Mouse (Mus musculus) heart, postnatal 4 days (tissue): Measurements from ENCODE around the gene Tmem233. TPM values are rescaled to one million over a fixed set of nuclear protein-coding genes. Genes with fewer than 3 reads are reported as not detected.

Experiments used
- DNase-seq: peaks from one replicate; pipeline ENCODE4 v3.0.0; 2021
- total RNA-seq, 2 experiments: library from RNA; stranded (reverse); gene quantifications; 2 replicates each; pipeline ENCODE4 v1.2.3; 2021

Gene Tmem233
- total RNA-seq, 2 experiments from 2014 or later: not detected

GRCm38 (mm10) chr5:116003825-116004224 is 79.2 kb downstream of the Tmem233 start:
- no peak for DNase-seq

- no peak for DNase-seq
These were observed 79.9 kb downstream of the Tmem233 start for GRCm38 (mm10) chr5:116003154-116003553.

GRCm38 (mm10) chr5:115997376-115997775 is 85.7 kb downstream of the Tmem233 start:
- DNase-seq: no peak

GRCm38 (mm10) chr5:115994101-115994500 is 88.9 kb downstream of the Tmem233 start:
- DNase-seq: no peak

GRCm38 (mm10) chr5:115991717-115992116 is 91.3 kb downstream of the Tmem233 start:
- no peak for DNase-seq

Other genes starting within 250 kb of the Tmem233 start
- gene Cit, start 238.0 kb downstream of the Tmem233 start, total RNA-seq: 10 to 100 TPM; 22.7 to 25.4 TPM
- 10 to 100 TPM; 67.9 to 72.7 TPM for gene Prkab1, start 58.7 kb downstream of the Tmem233 start, total RNA-seq
- under 1 TPM in 1 of 2 experiments, not detected in 1; 0.12 TPM for gene Ccdc60, start 205.7 kb upstream of the Tmem233 start, total RNA-seq